Mouse (Mus musculus) hindbrain, embryonic 12.5 days (tissue): Measurements from ENCODE around the gene Nucb1. TPM values are rescaled to one million over a fixed set of nuclear protein-coding genes. Genes with fewer than 3 reads are reported as not detected.
"Not testable (repeated sequence)": the region's sequence is repeated elsewhere in the genome, so short reads cannot be mapped to it uniquely, and the experiment has no call there.

ENCODE experiments used
- ATAC-seq: fragments of 200-750 bp; cut with Nextera tagmentation; 2 replicates; pipeline ENCODE4 v1.8.0; 2017; ENCODE audit warnings: moderate TSS enrichment; ENCODE audit not compliant: low FRiP score
- H3K27ac ChIP-seq: fragments of 300-500 bp; sonication (generic); 2 replicates; pipeline ENCODE4 v1.5.1; 2016; ENCODE audit warnings: mild to moderate bottlenecking
- H3K27me3 ChIP-seq: fragments of 300-500 bp; sonication (generic); 2 replicates; pipeline ENCODE4 v1.6.1; 2016; ENCODE audit warnings: mild to moderate bottlenecking
- H3K36me3 ChIP-seq: fragments of 300-500 bp; sonication (generic); 2 replicates; pipeline ENCODE4 v1.6.1; 2016; ENCODE audit warnings: mild to moderate bottlenecking
- H3K4me1 ChIP-seq: fragments of 300-500 bp; sonication (generic); 2 replicates; pipeline ENCODE4 v1.6.1; 2016
- H3K4me2 ChIP-seq: fragments of 300-500 bp; sonication (generic); replicated peaks from 2 replicates; pipeline ENCODE4 v1.6.1; 2016; ENCODE audit warnings: mild to moderate bottlenecking
- H3K4me3 ChIP-seq: fragments of 300-500 bp; sonication (generic); 2 replicates; pipeline ENCODE4 v1.5.1; 2016; ENCODE audit warnings: mild to moderate bottlenecking
- H3K9ac ChIP-seq: fragments of 300-500 bp; sonication (generic); 2 replicates; pipeline ENCODE4 v1.6.1; 2016; ENCODE audit warnings: mild to moderate bottlenecking, moderate library complexity
- H3K9me3 ChIP-seq: fragments of 300-500 bp; sonication (generic); replicated peaks from 2 replicates; pipeline ENCODE4 v1.6.1; 2016; ENCODE audit warnings: mild to moderate bottlenecking
- WGBS: fragments of 180-500 bp; shearing (Covaris S2); methylation state at CpG from one replicate; pipeline ENCODE4 v1.1.7; 2016; 5-methylcytosine and 5-hydroxymethylcytosine counted together
- polyA plus RNA-seq: library from polyadenylated mRNA; unstranded; fragments of >200 nt; fragmentation: Nextera tagmentation; extraction: Ambion mirVana; gene quantifications from 2 replicates; pipeline ENCODE4 v1.2.1, GENCODE M21; 2016

Gene Nucb1
- polyA plus RNA-seq, 1 experiment from 2014 or later = 147 TPM

- peaks cover 21% of the 10 kb centered on the region for H3K4me1 ChIP-seq
- H3K9ac ChIP-seq = no peak overlapping the region
- H3K9me3 ChIP-seq = no peaks in the 10 kb centered on the region
- peaks cover 2% of the 10 kb centered on the region; the same call in 1 of the 2 replicates for H3K36me3 ChIP-seq
- no peak overlapping the region for H3K27ac ChIP-seq
- H3K4me3 ChIP-seq = 0 out of 2 replicates have a peak overlapping the region, but pooled peaks have one; percentile 10
- ATAC-seq = no peak
- 69% methylated on average over 18 of the region's 18 CpGs for WGBS
- H3K27me3 ChIP-seq = no peaks in the 10 kb centered on the region
- H3K4me2 ChIP-seq = 0 out of 2 replicates have a peak overlapping the region, but pooled peaks have one; percentile 0
These were observed 12.9 kb upstream of the Nucb1 start for GRCm38 (mm10) chr7:45522957-45523676.

GRCm38 (mm10) chr7:45522194-45522752 lies 12.1 kb upstream of the Nucb1 start:
- H3K9ac ChIP-seq = no peak overlapping the region; the same call in 1 of the 2 replicates
- no peaks in the 10 kb centered on the region for H3K9me3 ChIP-seq
- no peaks in the 10 kb centered on the region for H3K27me3 ChIP-seq
- no peak for ATAC-seq
- peaks cover 2% of the 10 kb centered on the region; the same call in 1 of the 2 replicates for H3K36me3 ChIP-seq
- H3K4me2 ChIP-seq = peak overlapping the region; percentile 56
- WGBS = 57% methylated on average over 16 of the region's 16 CpGs
- H3K4me1 ChIP-seq = peaks cover 21% of the 10 kb centered on the region
- H3K27ac ChIP-seq = no peak overlapping the region
- H3K4me3 ChIP-seq = peak overlapping the region; percentile 46

GRCm38 (mm10) chr7:45521728-45522184 lies 11.6 kb upstream of the Nucb1 start:
- H3K36me3 ChIP-seq = peaks cover 2% of the 10 kb centered on the region; the same call in 1 of the 2 replicates
- peak; percentile 60 for ATAC-seq
- H3K4me2 ChIP-seq = peak overlapping the region; percentile 56
- H3K9me3 ChIP-seq = no peaks in the 10 kb centered on the region
- H3K4me3 ChIP-seq = peak overlapping the region; percentile 46
- H3K9ac ChIP-seq = peak overlapping the region; percentile 64
- under 1% methylated on average over 28 of the region's 28 CpGs for WGBS
- H3K4me1 ChIP-seq = peaks cover 21% of the 10 kb centered on the region
- H3K27me3 ChIP-seq = no peaks in the 10 kb centered on the region
- H3K27ac ChIP-seq = peak overlapping the region; percentile 87

- Histone ChIP-seq H3K9ac (no peak overlapping the region), H3K36me3 (peaks cover 2% of the 10 kb centered on the region; the same call in 1 of the 2 replicates), H3K27ac (no peak overlapping the region), H3K4me1 (peaks cover 20% of the 10 kb centered on the region), H3K4me3 (no peak overlapping the region), H3K9me3 (no peaks in the 10 kb centered on the region), H3K4me2 (no peak overlapping the region), H3K27me3 (no peaks in the 10 kb centered on the region)
- ATAC-seq = no peak
- 95% methylated on average over 7 of the region's 7 CpGs for WGBS
These were observed 10.4 kb upstream of the Nucb1 start for GRCm38 (mm10) chr7:45520605-45521004.

- no peak for ATAC-seq
- H3K27me3 ChIP-seq = no peaks in the 10 kb centered on the region
- peaks cover 2% of the 10 kb centered on the region; the same call in 1 of the 2 replicates for H3K36me3 ChIP-seq
- H3K27ac ChIP-seq = no peak overlapping the region
- H3K4me3 ChIP-seq = no peak overlapping the region
- no peak overlapping the region for H3K4me2 ChIP-seq
- no peaks in the 10 kb centered on the region for H3K9me3 ChIP-seq
- WGBS = 82% methylated on average over 8 of the region's 8 CpGs
- H3K9ac ChIP-seq = no peak overlapping the region
- H3K4me1 ChIP-seq = peaks cover 10% of the 10 kb centered on the region; the same call in 1 of the 2 replicates
These were observed 9.3 kb upstream of the Nucb1 start for GRCm38 (mm10) chr7:45519345-45520120.

- 91% methylated on average over 16 of the region's 16 CpGs for WGBS
- H3K9ac ChIP-seq = no peak overlapping the region
- no peak for ATAC-seq
These were observed 8.4 kb upstream of the Nucb1 start for GRCm38 (mm10) chr7:45518618-45519017.

GRCm38 (mm10) chr7:45516846-45517245 lies 6.6 kb upstream of the Nucb1 start:
- H3K9me3 ChIP-seq, H3K27me3 ChIP-seq, H3K4me2 ChIP-seq, H3K4me3 ChIP-seq, H3K4me1 ChIP-seq, ATAC-seq, H3K36me3 ChIP-seq, H3K27ac ChIP-seq, H3K9ac ChIP-seq: not testable (repeated sequence)
- WGBS = 72% methylated on average over 5 of the region's 5 CpGs

More at GRCm38 (mm10) chr7:45518618-45519017, 8.4 kb upstream of the Nucb1 start:
- Histone ChIP-seq H3K4me3 (no peak overlapping the region), H3K9me3 (no peaks in the 10 kb centered on the region), H3K36me3 (peaks cover 1% of the 10 kb centered on the region; the same call in 1 of the 2 replicates), H3K27me3 (no peaks in the 10 kb centered on the region), H3K27ac (no peak overlapping the region), H3K4me2 (no peak overlapping the region), H3K4me1 (peaks cover 8% of the 10 kb centered on the region; the same call in 1 of the 2 replicates)

GRCm38 (mm10) chr7:45515436-45515835 lies 5.2 kb upstream of the Nucb1 start:
- 0 out of 2 replicates have a peak overlapping the region, but pooled peaks have one; percentile 7 for H3K4me3 ChIP-seq
- no peaks in the 10 kb centered on the region for H3K36me3 ChIP-seq
- H3K9ac ChIP-seq = no peak overlapping the region
- H3K27ac ChIP-seq = no peak overlapping the region
- WGBS = 32% methylated on average over 16 of the region's 16 CpGs
- ATAC-seq = no peak
- no peaks in the 10 kb centered on the region for H3K4me1 ChIP-seq
- no peaks in the 10 kb centered on the region for H3K27me3 ChIP-seq
- no peaks in the 10 kb centered on the region for H3K9me3 ChIP-seq
- 0 out of 2 replicates have a peak overlapping the region, but pooled peaks have one; percentile 3 for H3K4me2 ChIP-seq

- no peaks in the 10 kb centered on the region for H3K36me3 ChIP-seq
- 89% methylated on average over 7 of the region's 7 CpGs for whole genome bisulfite sequencing
- H3K4me3 ChIP-seq = no peak overlapping the region
- ATAC-seq = no peak
- H3K27ac ChIP-seq = no peak overlapping the region
- H3K9me3 ChIP-seq = no peaks in the 10 kb centered on the region
- no peaks in the 10 kb centered on the region for H3K27me3 ChIP-seq
- no peak overlapping the region for H3K9ac ChIP-seq
- peaks cover 3% of the 10 kb centered on the region for H3K4me1 ChIP-seq
- no peak overlapping the region for H3K4me2 ChIP-seq
These were observed 4.2 kb upstream of the Nucb1 start for GRCm38 (mm10) chr7:45514411-45514810.

GRCm38 (mm10) chr7:45509181-45509882 lies 874 bp downstream of the Nucb1 start:
- Histone ChIP-seq H3K9ac (peak overlapping the region; percentile 80), H3K36me3 (peaks cover 19% of the 10 kb centered on the region), H3K27ac (no peak overlapping the region), H3K9me3 (no peaks in the 10 kb centered on the region), H3K27me3 (no peaks in the 10 kb centered on the region), H3K4me3 (peak overlapping the region; percentile 61), H3K4me2 (peak overlapping the region; percentile 80), H3K4me1 (peaks cover 13% of the 10 kb centered on the region)
- ATAC-seq = peak; percentile 26
- 46% methylated on average over 19 of the region's 19 CpGs for WGBS

- H3K27me3 ChIP-seq = no peaks in the 10 kb centered on the region
- no peak overlapping the region for H3K9ac ChIP-seq
- H3K9me3 ChIP-seq = no peaks in the 10 kb centered on the region
- H3K36me3 ChIP-seq = peaks cover 19% of the 10 kb centered on the region
- H3K4me3 ChIP-seq = 0 out of 2 replicates have a peak overlapping the region, but pooled peaks have one; percentile 61
- 88% methylated on average over 6 of the region's 6 CpGs for WGBS
- H3K4me1 ChIP-seq = peaks cover 13% of the 10 kb centered on the region
- no peak for ATAC-seq
- H3K4me2 ChIP-seq = peak overlapping the region; percentile 80
- no peak overlapping the region for H3K27ac ChIP-seq
These were observed 1.6 kb downstream of the Nucb1 start for GRCm38 (mm10) chr7:45508561-45508960.
